Mouse (Mus musculus) lung, postnatal 0 days (tissue): ENCODE data around the gene Smco3.

Experiments
- CTCF ChIP-seq: IDR thresholded peaks from 2 replicates; pipeline ENCODE4 v1.5.1; 2016; ENCODE audit warnings: antibody characterized with exemption, mild to moderate bottlenecking
- EP300 ChIP-seq: IDR thresholded peaks from 2 replicates; pipeline ENCODE4 v1.6.1; 2016; ENCODE audit warnings: antibody characterized with exemption, mild to moderate bottlenecking, control low read depth

GRCm38 (mm10) chr6:136850267-136850666 lies 15.0 kb upstream of the Smco3 start:
- TF ChIP-seq CTCF: no peak
- TF ChIP-seq EP300: no peak
